Mouse (Mus musculus) megakaryocyte, embryonic 14.5 days (primary cell): ENCODE measurements at regions not wholly inside any gene's neighbourhood (a gene's known extent, or its start where the extent isn't known, plus 50 kb on each side); places are given as distances from the start of the nearest gene placed in this dataset.

Source experiments
- FLI1 ChIP-seq: IDR thresholded peaks from 2 replicates; pipeline ENCODE4 v1.6.1; 2012; ENCODE audit warnings: low read length, inconsistent platforms, mixed read lengths
- GATA1 ChIP-seq: IDR thresholded peaks from 3 replicates; pipeline ENCODE4 v1.6.1; 2012; ENCODE audit warnings: mixed read lengths, low read length, inconsistent platforms, borderline replicate concordance

- no peak for TF ChIP-seq GATA1
- no peak for TF ChIP-seq FLI1
These were observed 249.2 kb downstream of the Nfkbiz start for GRCm38 (mm10) chr16:55589382-55589956.
